Mouse (Mus musculus) NIH3T3 (cell line): Measurements from ENCODE around the gene Prkcb.
"Not testable (repeated sequence)": the region's sequence is repeated elsewhere in the genome, so short reads cannot be mapped to it uniquely, and the experiment has no call there.

Experiments used
- DNase-seq: peaks from one replicate; pipeline ENCODE4 v3.0.0-alpha.2; 2012; ENCODE audit warnings: low read depth

The Prkcb gene

DNA sequence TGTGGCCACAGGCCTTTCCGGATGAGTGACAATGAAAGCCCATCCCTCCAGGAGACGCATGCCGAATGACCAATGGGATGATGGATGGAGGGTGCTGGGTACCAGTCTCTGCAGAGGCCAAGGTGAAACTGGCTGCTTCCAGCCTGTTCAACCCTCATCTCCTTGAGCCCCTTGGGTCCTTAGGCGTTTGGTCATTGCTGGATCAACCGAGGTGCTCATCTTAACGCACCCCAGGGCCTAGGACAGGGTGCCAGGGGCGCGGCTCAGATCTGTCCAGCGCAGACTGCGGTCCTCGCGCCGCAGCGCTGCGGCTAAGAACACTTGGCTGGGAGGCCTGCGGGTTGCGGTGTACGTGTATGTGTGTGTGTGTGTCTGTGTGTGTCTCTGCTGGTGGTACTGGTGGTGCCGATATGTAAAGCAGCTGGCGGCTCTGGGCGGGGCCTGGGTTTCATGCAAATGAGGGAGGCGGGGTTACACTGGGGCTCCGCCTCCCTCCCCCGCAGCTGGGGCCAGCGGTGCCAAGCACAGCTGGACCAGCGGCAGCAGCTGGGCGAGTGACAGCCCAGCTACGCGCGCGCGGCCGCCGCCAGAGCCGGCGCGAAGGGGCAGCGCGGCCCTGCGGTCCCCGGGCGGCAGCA lies at the start of gene Prkcb:
Gene Prkcb, plus strand, starts transcription at position 147 of the 638 bp plus-strand sequence.
- DNase-seq: no peak

DNA sequence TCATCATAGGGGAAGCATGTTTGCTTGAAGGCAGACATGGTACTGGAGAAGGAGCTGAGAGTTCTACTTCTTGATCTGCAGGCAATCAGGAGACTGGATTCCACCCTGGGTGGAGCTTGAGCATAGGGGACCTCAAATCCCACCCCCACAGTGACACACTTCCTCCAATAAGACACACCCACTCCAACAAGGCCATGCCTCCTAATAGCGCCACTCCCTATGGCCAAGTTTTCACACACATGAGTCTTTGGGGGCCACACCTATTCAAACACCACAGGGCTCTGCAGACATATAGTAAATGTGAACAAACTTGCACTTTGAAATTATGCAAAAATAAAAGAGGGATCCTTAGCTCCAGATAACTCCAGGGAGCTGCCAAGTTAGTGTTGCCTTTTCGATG lies 49.6 kb upstream of the Prkcb start:
- DNase-seq: no peak

DNA sequence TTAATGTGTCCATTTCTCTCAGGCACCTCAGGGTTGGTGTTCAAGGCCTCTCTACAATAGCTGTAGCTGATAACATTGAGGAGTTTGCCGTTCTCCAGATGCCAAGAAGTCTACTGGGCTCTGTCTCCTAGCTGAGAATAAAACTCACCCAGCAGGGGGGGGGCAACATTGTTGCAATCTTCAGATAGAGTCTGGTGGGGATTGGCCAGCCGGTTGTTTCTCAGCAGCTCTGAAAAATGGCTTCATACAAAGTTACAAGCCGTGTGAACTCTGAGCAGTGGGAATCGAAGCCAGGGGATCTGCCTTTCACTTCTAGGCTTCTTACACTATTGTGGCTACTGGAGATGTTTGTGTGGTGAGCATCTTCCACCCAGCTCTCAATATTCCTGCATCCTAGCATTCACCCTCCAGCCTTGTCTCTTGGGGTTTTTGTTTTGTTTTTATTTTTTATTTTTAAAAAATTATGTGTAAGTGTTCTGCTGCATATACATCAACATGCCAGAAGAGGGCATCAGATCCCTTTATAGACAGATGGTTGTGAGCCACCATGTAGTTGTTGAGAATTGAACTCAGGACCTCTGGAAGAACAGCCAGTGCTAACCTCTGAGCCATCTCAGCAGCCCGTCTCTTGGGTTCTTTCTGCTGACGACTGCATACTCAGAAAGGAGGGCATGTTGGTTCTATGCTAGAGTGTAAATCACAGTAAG lies 48.0 kb upstream of the Prkcb start:
- DNase-seq: no peak

DNA sequence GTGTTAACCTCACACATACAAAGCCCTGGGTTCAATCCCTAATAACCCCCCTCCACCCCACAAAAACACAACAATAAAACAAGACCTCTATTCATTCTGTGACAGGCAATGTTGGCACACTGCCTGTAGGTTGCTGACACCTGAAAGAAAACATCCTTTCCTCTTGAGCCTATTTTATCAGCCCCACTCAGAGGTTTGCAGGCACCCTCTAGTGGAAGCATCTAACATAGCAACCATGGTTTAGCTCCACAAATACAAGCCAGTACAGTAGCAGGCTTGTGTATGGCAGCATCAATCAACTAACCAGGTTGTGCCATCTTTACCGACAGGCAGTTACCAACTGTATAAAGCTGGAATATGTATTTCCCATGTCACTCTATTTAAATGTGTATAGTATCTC lies 46.3 kb upstream of the Prkcb start:
- DNase-seq: peak; percentile 46

DNA sequence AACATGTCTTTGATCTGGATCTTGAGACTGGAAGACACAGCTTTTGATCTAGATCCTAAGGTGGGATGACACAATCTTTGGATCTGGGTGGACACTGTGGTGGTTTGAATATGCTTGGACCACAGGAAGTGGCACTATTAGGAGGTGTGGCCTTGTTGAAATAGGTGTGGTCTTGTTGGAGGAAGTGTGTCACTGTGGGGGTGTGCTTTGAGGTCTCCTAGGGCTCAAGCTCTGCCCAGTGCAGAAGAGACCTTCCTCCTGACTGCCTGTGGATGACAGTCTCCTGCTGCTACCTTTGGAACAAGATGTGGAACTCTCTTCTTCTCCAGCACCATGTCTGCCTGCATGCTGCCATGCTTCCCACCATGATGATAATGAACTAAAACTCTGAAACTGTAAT lies 45.8 kb upstream of the Prkcb start:
- DNase-seq: not testable (repeated sequence)

DNA sequence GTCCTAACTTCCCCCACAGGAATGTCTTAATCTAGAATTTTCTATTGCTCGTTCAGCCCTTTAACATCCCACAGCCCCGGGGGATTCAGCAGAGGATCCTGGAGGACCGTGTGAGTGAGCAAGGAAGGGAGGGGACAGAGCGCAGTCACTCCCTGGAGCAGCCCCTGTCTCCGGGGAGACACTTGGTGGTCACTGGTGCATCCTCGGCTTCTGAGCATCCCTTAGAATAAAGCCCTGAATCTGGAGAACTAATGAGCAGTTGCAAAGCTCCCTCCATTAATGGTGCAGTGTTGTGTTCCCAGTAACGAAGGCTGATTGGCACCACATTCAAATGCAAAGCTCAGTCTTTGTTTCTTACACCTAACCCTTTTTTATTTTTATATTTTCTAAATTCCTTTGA lies 44.4 kb upstream of the Prkcb start:
- DNase-seq: no peak

DNA sequence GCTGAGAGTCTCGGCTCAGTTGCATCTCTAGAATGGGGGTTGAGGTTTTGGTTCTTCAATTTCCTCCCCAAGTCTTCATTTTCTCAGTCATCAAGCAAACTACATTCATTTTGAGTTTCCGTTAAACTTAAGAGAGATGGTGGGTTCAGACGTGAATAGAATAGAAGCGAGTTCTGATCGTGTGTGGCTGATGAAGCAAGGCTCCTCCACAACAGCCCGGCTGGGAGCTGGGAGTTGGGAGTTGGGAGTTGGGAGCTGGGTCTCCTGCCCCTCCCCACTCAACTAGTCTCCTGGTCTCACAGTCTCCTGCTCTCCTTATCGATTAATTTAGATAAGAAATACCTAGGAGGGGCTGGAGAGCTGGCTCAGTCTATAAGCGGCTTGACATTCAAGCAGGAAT lies 44.0 kb upstream of the Prkcb start:
- DNase-seq: no peak

DNA sequence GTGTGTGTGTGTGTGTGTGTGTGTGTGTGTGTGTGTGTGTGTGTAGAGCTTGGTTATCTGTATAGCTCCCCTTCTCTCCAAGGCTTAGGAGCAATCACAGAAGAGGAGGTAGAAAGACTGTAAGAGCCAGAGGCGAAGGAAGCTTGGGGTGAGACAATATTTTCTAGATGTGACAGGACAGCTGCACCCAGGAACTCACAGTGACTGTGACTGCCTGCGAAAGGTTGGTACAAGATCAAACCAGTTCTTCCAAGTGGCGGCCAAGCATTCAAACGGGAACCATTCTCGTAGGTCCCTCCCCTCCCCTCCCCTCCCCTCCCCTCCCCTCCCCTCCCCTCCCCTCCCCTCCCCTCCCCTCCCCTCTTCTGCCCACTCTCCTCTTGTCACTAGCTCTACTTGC lies 42.6 kb upstream of the Prkcb start:
- no peak for DNase-seq

DNA sequence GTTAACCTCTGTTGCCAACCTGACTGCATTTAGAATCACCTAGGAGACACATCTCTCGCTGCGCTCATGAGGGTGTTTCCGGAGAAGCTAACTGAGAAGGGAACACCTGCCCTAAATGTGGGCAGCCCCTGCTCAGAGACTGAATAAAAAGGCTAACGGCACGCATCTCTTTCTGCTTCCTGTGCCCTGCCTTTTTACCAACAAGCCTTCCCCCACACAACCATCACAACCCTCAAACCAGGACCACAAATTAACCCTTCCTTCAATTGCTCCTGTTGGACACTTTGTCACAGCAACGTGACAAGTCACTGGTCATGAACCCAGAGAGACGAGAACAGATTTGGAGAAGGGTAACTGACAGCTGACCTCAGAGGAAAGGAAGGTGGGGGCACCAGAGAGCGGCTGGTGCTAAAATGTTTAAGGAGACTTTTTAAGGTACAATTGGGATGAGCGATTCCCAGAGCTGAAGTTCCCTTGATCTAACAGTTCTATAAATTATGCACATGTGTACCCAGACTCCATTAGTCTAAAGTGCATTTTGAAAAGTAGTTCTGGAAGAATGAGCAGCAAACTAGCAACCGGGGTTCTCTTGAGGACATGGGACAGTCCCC lies 41.2 kb upstream of the Prkcb start:
- DNase-seq: no peak

DNA sequence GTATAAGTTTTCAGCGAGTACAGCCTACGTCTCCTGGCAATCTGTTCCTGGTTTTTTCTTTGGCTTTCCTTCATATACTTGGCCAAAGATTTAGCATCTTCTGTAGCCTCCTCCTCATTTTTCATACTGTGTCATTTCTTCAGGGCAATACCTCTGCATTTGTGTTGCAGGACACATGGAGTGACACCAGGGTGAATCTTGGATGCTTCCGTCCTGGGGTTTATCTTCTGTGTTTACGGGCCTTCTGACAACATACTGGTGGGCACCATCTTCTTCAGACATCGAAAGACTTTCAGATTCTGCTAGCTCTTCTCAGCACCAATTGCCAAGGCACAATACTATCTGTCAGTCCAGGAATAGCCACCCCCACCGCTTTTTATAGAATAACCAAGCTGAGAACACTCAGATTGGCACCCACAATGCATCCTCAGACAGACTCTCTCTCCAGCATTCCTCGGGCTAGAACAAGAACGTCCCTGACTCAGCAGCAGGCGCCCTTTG lies 39.2 kb upstream of the Prkcb start:
- no peak for DNase-seq

DNA sequence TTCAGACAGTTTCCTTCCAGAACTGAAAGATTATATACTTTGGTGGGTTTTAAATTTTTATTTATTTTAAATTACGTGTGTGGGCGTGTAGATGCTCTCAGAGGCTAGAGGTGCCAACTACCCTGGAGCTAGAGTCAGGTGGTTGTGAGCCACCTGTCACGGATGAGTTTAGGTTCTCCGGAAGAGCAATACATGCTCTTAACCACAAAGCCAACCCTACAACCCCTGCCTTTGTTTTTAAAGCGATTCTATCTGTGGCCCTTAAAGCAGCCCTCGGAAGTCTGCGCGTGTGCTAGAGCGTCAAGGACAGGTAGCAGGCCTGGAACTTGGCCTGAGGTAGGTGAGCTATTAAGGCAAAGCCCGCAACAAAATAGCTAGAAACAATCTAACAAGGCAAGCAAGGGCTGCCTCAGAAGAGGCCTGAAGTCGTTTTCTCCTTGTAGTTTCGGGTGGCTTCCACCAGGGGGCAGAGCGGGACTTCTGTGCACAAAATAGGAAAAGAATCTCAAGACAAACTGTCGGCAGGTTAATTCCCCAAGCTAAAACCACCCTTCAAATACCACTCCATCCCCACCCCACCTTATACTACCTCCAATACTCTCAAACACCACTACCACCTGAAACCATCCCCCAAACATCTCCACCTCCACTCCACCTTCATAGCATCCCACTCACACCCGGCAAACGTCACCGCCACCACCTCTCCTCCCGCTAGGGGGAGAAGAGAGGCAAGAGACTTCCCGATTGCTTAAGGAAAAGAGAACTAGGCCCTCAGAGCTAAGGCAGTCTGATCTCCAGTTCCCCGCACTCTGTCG lies 37.1 kb upstream of the Prkcb start:
- DNase-seq: peak; percentile 71

DNA sequence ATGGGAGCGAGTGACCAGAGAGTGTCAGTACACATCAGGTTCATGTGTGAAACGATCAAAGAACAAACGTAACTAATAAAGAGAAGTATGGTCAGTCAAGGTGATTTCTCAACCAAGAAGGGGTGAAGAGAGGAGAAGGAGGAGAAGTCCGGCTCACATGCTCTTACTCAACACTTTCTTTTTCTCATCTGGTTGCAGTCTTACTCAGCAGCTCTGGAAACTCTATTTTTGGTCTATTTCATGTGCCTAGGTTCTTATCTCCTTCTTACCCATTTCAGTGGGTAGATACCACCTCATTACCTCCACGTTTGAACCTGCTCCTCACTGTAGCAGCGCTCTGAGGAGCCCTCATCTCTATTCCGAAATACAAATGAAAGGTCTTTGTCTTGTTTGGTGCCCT lies 31.8 kb upstream of the Prkcb start:
- no peak for DNase-seq

DNA sequence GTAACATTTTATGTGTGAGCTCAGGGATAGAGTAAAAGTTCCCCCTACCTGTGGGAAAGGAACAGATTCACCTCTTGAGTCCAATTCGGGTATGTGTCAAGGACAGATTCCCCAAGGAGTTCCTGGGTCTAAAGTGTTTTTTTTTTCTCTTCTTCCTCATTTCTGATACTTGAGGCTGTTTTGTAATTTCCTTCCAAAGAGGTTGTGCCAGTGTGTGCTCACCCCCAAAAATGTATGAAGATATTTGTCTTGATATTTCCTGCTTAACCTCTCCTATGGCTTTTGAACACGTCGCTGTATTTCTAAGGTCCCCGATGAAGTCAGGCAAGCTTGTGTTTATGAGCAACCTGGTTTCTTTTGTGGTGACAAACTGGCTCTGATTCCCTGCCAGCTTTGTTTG lies 30.0 kb upstream of the Prkcb start:
- DNase-seq: no peak

DNA sequence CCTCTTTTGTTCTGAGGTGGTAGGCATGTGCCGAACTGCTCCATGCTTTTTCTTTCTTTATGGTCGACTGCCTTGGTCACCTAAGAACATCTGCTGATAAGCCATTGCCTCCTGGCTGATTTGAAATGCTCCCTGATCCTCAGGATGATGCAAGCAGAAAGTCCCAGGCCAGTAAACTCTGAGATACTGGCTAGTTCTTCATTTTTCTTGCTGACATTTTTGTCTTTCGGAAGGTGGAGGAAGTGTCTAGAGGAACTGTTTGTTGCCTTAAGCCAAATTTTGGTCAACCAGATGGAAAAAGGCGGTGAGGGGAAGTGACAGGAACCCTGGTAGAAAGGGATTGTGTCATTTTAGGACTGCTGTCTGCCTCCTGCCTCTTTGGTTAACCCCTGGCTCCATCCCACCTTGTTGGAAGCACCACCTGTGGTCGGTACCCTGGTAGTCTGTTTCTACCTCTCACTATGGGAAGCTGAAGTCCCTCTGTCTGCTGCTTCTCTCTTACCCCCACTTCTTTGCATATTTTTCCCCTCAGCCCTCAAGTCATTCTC lies 28.4 kb upstream of the Prkcb start:
- DNase-seq: no peak

DNA sequence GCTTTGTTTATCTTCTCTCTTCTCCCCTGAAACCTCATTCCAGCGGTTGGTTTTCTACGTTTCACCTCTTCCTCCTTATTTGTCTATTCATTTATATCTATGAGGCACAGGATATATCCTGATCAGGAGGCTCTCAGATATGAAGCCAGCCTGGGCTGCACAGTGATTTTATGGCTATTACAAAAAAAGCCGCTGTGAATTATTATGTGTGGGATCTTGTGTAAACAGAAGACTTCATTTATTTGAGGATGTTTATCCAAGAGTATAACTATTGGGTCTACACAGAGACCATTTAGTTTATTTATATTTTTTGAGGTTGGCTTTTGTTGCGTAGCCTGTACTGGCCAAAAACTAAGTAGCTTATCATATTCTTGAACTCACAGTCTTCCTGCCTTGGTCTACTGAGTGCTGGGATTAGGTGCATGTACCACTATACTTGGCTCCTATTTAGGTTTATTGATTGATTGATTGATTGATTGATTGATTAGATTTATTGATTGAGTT lies 19.5 kb upstream of the Prkcb start:
- DNase-seq: no peak

DNA sequence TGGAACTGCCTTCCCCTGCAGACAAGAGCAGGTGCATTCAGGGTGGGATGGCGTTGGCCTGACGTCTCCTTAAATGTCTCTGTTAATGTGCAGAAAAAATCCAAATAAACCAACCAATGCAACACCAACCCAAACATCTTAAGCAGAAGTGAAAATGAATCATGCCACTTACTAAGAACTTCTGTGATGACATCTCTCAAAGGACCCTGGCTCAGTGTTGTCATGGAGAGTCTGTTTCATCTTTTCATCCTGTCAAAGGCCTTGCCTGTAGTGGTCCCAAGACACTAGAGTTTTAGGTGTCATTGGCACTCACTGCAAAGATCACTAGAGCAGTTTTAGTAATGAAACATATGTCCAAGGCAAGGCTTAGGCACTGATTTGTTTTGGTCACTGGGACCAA lies 16.2 kb upstream of the Prkcb start:
- no peak for DNase-seq

DNA sequence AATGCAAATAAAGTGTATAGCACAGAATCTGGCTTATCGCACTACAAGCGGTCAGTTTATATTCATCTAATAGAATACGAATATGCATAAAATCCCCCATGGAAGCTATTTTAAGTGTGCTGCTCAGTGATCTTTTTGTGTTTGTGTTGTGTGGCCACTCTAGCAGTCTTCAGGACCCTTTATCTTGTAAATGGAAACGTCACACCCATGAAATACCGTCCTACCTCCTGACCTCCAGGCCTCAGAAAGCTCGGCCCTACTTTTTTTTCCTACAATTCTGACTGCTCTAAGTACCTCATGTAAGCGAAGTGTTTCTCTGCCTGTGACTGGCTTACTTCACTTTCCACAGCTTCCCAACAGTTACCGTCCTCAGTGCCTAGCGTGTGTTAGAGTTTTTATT lies 9.0 kb upstream of the Prkcb start:
- no peak for DNase-seq

DNA sequence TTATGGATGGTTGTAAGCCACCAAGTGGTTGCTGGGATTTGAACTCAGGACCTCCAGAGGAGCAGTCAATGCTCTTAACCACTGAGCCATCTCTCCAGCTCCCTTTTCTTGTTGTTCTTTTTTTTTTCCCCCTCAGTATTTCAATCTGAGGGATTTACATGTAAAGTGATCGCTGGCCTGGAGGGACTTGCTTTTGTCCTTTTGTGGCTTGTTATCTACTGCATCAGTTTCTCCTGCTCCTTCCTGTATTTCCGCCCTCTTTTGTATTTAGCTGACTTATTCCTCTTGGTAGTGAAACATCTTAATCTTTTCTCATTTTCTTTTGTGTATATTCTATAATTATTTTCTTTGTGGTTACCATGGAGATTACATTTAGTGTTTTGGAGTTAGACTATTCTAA lies 8.2 kb upstream of the Prkcb start:
- DNase-seq: no peak

DNA sequence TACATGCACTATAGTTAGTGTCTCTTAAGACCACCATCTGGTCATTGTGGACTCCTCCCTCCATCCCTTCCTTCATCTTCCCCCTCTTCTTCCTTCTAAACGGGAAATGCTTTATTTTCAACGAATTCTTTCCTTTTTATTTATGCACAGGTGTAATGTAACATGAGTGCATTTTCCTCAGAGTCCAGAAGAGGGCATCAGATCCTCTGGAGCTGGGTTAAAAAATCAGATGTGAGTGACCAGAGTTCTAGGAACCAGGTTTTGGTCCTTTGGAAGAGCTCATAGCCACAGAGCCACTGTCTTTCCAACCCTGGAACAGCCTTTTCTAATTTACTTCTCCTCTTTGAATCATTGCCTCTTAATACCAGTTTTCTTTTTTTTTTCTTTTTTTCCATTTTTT lies 6.0 kb upstream of the Prkcb start:
- no peak for DNase-seq

DNA sequence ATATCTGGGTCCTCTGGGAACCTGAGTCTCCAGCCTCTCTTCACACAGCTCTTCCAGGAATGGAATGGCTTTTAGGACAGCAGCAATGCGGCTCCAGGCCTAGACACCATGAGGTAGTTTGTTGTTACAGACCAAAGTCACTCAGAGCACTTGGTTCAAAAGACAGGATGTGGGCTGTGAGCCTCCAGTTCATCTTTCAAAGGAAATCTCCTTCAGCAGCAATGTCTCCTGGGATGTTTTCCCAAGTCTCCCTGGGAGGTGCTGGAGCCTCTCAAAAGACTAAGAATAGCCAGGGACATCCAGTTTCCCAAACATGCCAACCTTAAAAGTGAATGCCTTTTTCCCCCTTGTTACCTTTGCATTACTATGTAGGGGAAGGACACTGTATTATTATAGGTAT lies 1.3 kb upstream of the Prkcb start:
- no peak for DNase-seq

DNA sequence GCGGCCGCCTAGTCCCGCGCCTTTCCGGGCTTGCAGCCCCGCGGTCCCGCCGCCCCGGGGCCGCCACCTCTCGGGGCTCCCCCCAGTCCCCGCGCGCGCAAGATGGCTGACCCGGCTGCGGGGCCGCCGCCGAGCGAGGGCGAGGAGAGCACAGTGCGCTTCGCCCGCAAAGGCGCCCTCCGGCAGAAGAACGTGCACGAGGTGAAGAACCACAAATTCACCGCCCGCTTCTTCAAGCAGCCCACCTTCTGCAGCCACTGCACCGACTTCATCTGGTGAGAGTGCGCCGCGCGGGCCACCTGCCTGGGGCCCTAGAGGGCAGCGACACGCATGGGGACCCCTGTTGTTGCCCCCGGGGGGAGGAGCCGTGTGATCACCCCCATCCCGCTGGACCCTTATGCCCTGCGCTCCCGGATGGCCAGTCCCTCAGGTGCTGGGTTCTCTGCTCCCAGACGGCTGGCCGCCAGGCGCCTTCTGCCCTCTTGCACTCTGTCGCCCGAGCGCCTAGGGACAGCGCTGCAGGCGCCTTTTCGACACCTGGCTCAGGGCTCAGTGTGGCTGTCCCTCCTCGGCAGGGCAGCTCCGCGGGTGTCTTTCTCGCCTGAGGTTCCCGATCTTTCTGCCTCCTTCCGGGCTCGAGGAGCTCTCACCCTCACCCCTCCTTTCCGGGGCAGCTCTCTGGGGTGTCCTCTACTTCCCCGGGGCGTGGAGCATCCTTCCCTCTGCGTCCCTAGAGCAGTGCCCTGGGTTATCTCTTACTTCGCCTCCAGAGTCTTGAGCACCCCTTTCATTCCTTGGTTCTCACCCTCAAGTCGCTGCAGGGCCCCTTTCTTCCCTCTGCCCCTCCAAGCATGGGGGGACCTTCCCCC lies 926 bp downstream of the Prkcb start:
- no peak for DNase-seq
